Mouse (Mus musculus): Measurements from ENCODE around the gene Cstl1. TPM values are rescaled to one million over a fixed set of nuclear protein-coding genes. Genes with fewer than 3 reads are reported as not detected.

Cstl1 gene
- not detected in 2 replicates for polyA plus RNA-seq (2015; fragmentation: Nextera tagmentation; extraction: Ambion mirVana)

DNA sequence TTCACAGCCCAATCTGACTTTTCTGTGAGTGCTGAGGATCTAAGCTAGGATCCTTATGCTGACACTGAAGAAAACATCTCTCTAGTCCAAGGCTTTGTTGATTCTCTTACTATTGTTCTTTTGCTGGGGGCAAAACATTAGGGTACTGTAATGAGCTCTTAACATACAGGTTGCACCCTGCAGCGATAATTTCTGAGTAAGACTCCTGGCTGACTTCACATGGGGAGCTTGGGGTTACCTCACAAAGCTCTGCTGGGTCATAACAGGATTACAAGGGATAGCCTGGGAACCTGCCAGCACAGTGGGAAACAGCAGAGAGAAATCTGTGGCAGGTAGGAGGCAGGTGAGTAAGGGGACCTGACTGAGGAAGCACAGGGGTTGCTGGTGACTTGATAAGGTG is at the start of gene Cstl1:
TSS of gene Cstl1 (plus strand) at position 301 of the 400 bp plus-strand sequence.
- no peaks in the 10 kb centered on the region for H3K36me3 ChIP-seq
- 83% methylated on average over 1 of the region's 1 CpGs for WGBS
- no peak within 1 kb of the TSS for H3K4me3 ChIP-seq (replicated peaks)
- no peak for ATAC-seq
- H3K27ac ChIP-seq: no peak within 1 kb of the TSS
- H3K27me3 ChIP-seq: no peaks in the 10 kb centered on the region
- H3K9me3 ChIP-seq: no peaks in the 10 kb centered on the region
- no peak within 1 kb of the TSS for H3K4me2 ChIP-seq (replicated peaks)
- H3K9ac ChIP-seq (replicated peaks): no peak within 1 kb of the TSS
- H3K4me1 ChIP-seq (replicated peaks): no peaks in the 10 kb centered on the region

DNA sequence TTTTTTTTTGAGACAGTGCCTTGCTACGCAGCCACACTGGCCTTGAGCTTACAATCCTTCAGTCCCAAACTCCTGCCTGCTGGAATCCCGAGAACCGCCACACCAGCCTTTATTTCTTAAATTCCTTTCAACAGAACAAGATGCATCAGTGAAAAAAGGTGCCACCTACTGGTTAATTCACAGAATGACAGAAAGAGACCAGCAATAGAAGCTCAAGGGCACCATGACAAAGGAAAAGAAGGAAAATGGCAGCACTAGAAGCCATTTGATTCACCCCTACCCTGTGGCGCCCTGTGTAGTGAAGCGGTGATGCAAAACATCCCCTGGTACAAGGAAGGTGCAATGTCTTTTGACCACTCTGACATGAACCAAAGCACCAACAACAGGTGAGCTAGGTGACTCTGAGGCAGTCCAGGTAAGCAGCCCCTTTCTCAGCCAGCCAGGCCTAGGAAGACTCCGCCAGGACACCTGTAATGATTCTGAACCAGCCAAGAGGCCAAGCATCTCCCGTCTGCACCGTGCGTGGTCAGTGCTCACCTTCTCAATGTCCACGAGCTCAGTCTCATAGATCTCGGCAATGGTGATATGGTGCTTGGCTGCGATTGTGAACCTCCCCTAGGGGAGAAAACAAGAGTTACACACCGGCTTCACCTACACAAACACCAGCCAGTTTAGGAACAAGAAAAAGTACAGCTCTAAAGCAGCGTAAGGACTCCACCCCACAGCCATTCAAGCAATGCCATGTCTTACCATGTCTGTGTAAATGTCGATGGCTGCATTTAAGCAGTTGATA is 43.6 kb upstream of the Cstl1 start:
- Histone ChIP-seq H3K4me1 (replicated peaks) (no peaks in the 10 kb centered on the region), H3K27me3 (no peaks in the 10 kb centered on the region), H3K4me3 (replicated peaks) (no peak overlapping the region), H3K4me2 (replicated peaks) (no peak overlapping the region), H3K36me3 (peaks cover 38% of the 10 kb centered on the region), H3K27ac (no peak overlapping the region), H3K9ac (replicated peaks) (no peak overlapping the region), H3K9me3 (no peaks in the 10 kb centered on the region)
- WGBS: 73% methylated on average over 15 of the region's 15 CpGs
- ATAC-seq: peak; percentile 75

DNA sequence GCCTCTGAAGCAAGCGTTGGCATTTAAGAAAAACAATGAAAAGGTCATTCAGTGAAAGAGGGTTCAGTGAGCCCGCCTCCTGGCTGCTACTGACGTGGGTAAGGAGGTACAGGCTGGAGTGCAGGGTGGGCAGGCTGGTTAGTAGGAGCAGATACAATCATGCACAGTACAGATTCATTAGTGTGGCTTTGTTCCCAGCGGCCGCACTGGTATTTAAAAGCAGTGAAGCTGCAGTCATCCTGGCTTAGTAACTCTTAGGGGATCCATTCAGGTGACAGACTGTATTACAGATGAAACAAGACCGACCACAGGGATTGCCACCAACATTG is 43.0 kb upstream of the Cstl1 start:
- no peak overlapping the region for H3K4me3 ChIP-seq (replicated peaks)
- peaks cover 40% of the 10 kb centered on the region for H3K36me3 ChIP-seq
- H3K9me3 ChIP-seq: no peaks in the 10 kb centered on the region
- H3K4me2 ChIP-seq (replicated peaks): no peak overlapping the region
- no peak overlapping the region for H3K9ac ChIP-seq (replicated peaks)
- ATAC-seq: peak; percentile 50; the same call in 1 of the 2 replicates
- H3K4me1 ChIP-seq (replicated peaks): no peaks in the 10 kb centered on the region
- H3K27me3 ChIP-seq: no peaks in the 10 kb centered on the region
- WGBS: 63% methylated on average over 6 of the region's 6 CpGs
- no peak overlapping the region for H3K27ac ChIP-seq

DNA sequence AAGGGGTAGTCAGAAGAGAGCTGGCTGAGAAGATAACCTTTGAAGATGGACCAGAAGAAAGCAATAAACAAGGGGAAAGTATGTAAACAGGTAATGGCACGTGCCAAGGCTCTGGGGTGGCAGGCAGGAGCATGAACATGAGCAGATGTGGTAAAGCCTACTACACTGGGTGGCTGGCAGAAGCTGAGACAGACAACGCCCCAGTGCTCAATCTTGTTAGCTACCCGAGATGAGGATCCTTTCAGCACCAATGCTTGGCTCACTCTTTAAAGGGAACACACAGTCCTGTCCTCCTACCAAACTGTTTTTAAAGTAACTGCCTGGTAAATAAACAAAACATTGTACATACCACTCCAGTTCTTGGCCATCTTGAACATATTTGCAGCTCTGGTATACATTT is 37.8 kb upstream of the Cstl1 start:
- H3K4me2 ChIP-seq (replicated peaks): no peak overlapping the region
- H3K4me1 ChIP-seq (replicated peaks): no peaks in the 10 kb centered on the region
- H3K36me3 ChIP-seq: peaks cover 31% of the 10 kb centered on the region
- no peaks in the 10 kb centered on the region for H3K27me3 ChIP-seq
- no peaks in the 10 kb centered on the region for H3K9me3 ChIP-seq
- H3K4me3 ChIP-seq (replicated peaks): no peak overlapping the region
- no peak overlapping the region for H3K9ac ChIP-seq (replicated peaks)
- no peak for ATAC-seq
- no peak overlapping the region for H3K27ac ChIP-seq
- 89% methylated on average over 3 of the region's 3 CpGs for WGBS

DNA sequence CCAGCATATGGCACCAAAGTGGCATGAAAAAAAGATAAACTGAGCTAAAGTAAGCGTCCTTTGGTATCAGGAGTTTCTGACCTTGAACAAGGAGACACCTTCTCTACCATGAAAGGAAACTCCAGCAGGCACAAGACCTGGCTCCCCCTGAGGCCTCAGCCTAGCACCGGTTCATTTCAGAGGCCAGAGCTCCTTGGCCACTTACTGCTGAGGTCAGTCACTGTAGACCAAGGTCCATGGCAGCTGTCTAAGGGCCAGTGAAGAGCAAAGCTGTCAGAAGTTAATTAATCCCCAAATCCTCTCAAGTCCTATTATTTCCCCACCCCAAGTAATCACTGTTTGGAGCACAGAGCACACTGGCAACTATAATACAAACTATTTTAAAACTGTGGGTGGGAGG is 33.1 kb upstream of the Cstl1 start:
- no peak overlapping the region for H3K27ac ChIP-seq
- peaks cover 4% of the 10 kb centered on the region; the same call in 1 of the 2 replicates for H3K36me3 ChIP-seq
- H3K9me3 ChIP-seq: no peaks in the 10 kb centered on the region
- 43% methylated on average over 2 of the region's 2 CpGs for WGBS
- no peak overlapping the region for H3K9ac ChIP-seq (replicated peaks)
- H3K27me3 ChIP-seq: no peaks in the 10 kb centered on the region
- H3K4me2 ChIP-seq (replicated peaks): no peak overlapping the region
- no peak overlapping the region for H3K4me3 ChIP-seq (replicated peaks)
- H3K4me1 ChIP-seq (replicated peaks): 0 out of 2 replicates have a peak, but pooled peaks cover 2% of the 10 kb centered on the region
- ATAC-seq: no peak

DNA sequence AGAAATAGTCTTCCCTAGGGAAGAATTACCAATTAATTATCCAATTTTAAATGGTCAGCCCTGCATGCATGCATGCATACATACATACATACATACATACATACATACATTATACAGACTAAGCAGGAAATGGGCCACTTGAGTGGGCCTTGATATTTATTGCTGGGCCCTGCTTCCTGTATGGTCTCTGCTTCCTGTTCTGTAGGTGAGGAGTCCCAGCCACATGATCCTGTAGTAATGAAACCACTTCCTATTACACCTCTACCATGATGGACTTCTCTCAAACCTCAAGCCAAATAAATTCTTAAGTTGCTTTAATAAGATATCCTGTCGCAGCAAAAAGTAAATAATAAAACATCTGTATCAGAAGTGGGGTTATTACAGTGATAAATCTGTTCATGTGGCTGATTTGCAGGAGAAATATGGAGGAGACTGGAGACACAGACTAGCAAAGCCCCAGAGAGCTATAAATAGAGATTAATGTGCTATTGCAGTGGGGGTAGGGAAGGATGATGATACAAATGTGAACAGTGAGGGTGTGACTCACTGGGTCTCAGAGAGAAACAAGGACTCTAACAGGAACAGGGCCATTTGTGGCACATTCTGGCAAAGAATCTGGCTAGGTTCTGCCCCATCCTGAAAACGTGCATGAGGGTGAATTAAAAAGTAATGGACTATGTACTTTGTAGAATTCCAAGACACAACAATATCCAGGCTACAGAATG is 30.7 kb upstream of the Cstl1 start:
- no peaks in the 10 kb centered on the region for H3K9me3 ChIP-seq
- no peaks in the 10 kb centered on the region for H3K27me3 ChIP-seq
- H3K4me3 ChIP-seq (replicated peaks): no peak overlapping the region
- ATAC-seq: no peak
- WGBS: 83% methylated on average over 2 of the region's 2 CpGs
- no peaks in the 10 kb centered on the region for H3K36me3 ChIP-seq
- 0 out of 2 replicates have a peak, but pooled peaks cover 2% of the 10 kb centered on the region for H3K4me1 ChIP-seq (replicated peaks)
- H3K9ac ChIP-seq (replicated peaks): no peak overlapping the region
- H3K27ac ChIP-seq: no peak overlapping the region
- H3K4me2 ChIP-seq (replicated peaks): no peak overlapping the region

DNA sequence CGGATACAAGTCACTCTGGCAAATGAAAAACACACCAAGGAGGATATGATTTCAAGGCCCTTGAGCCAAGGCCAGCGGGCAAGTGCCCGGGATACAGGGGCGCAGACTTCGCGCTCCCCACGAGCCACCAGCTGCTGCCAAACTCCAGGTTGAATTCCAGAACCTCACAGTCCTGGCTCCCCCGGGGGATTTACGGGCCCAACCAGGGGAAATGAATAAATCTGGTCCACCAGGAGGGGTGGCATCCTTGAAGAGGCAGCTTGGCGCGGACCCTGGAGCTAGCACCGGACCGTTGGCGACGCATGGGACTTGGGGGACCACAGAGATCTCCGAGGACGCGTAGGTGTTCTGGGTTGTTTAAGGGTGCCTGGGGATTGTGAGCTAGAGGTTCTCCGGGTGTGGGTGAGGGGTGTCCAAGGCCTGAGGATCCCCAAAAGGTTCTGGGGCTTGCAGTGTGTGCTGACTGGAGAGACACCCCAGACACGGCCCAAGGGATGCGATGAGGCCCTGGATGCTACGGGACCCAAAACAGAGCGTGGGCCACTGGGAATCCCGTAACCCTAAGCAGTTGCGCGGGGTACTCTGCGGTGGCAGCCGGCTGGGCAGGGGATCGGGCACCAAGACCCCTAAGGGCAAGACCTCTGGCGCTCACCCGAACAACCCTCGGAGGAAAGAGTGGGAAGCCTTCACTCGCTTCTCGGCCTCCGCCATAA is 18.4 kb upstream of the Cstl1 start:
- Histone ChIP-seq H3K9me3 (no peaks in the 10 kb centered on the region), H3K4me2 (replicated peaks) (peak overlapping the region; percentile 90), H3K4me3 (replicated peaks) (peak overlapping the region; percentile 78), H3K27ac (peak overlapping the region; percentile 67; the same call in 1 of the 2 replicates), H3K9ac (replicated peaks) (peak overlapping the region; percentile 90), H3K36me3 (no peaks in the 10 kb centered on the region), H3K27me3 (no peaks in the 10 kb centered on the region), H3K4me1 (replicated peaks) (peaks cover 21% of the 10 kb centered on the region)
- 2% methylated on average over 35 of the region's 35 CpGs for WGBS
- peak; percentile 88 for ATAC-seq

DNA sequence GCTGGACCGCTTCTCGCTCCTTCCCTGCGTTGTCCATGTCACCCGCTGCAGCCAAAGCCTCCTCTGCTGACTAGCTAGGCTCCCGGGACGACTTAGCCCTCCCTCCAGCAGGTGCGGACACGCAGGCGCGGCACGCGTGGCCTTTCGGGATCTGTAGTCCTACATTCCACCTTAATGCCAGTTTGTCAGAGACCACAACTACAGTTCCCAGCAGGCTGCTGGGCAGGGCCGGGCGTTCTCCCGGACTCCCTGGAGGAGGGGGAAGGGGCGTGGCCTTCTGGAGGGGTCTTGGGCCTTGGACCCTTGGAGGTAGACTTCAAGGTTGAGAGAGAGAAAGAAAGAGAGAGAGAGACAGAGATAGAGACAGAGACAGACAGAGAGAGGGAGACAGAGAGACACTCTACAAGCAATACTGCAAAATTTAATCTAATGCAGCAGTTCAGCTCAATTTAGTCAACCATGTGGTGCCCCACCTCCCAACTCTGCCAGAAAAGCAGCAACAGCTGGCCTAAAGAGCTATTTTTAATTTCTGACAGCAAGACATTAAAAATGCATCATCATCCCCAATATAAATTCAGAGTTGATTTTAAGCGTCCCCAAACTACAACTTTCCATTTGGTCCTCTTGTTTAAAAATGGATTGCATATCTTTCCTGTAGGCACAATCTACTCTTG is 17.7 kb upstream of the Cstl1 start, which contains the start of gene Napb:
TSS of gene Napb (minus strand) at position 141 of the 674 bp plus-strand sequence.
- peak within 1 kb of the TSS; percentile 90 for H3K9ac ChIP-seq (replicated peaks)
- peak within 1 kb of the TSS; percentile 67; the same call in 1 of the 2 replicates for H3K27ac ChIP-seq
- H3K36me3 ChIP-seq: no peaks in the 10 kb centered on the region
- H3K4me2 ChIP-seq (replicated peaks): peak within 1 kb of the TSS; percentile 90
- H3K4me1 ChIP-seq (replicated peaks): peaks cover 21% of the 10 kb centered on the region
- WGBS: 4% methylated on average over 18 of the region's 18 CpGs
- no peaks in the 10 kb centered on the region for H3K27me3 ChIP-seq
- peak within 1 kb of the TSS; percentile 78 for H3K4me3 ChIP-seq (replicated peaks)
- H3K9me3 ChIP-seq: no peaks in the 10 kb centered on the region
- peak; percentile 100 for ATAC-seq

DNA sequence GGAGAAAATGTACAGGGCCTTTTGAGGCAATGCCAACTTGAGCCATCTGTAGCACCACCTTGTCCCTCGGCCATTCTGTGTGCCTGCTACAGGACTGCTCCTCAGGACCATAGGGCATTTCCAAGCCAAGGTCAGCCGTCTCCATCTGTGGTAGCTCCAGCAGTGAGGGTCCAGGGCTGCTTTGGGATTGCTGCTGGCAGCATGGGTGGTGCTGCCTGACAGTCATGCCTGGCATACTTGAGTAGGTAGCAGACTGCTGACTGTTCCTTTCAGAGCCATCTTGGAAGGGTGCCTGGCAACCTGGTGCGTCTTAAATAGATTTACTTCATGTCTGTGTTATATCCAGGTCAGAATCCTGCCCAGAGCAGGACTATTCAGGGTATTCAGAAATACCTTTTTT is 7.2 kb upstream of the Cstl1 start:
- Histone ChIP-seq H3K4me2 (replicated peaks) (no peak overlapping the region), H3K27me3 (no peaks in the 10 kb centered on the region), H3K9me3 (no peaks in the 10 kb centered on the region), H3K4me1 (replicated peaks) (no peaks in the 10 kb centered on the region), H3K9ac (replicated peaks) (no peak overlapping the region), H3K4me3 (replicated peaks) (no peak overlapping the region), H3K36me3 (no peaks in the 10 kb centered on the region), H3K27ac (no peak overlapping the region)
- ATAC-seq: no peak
- 73% methylated on average over 3 of the region's 3 CpGs for WGBS

DNA sequence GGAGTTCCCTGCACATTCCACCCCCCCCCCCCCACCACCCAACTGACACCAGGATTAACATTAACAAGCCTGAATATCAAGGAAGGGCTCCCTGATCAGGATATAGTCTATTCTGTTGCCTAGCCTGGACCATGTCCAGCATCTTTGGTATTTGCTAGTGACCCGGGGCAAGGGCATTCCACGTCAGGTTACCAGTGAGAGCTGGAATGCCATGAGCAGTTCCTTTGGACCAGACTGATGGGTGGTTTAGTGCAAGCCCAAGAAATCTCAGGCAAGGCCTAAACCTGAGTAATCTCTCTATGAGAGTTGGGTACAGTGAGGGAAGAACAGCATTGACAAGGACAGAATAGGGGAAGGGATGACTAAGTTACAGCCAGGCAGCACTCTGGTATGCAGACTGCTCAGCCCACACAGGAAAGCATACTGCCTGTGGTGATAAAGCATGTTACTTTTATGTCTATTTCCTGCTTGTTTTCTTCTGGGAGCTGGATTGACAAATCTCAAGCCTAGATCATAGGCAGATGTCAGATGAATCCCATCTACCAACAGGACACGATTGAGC is 6.2 kb upstream of the Cstl1 start:
- Histone ChIP-seq H3K9me3 (no peaks in the 10 kb centered on the region), H3K27ac (no peak overlapping the region), H3K9ac (replicated peaks) (no peak overlapping the region), H3K4me2 (replicated peaks) (no peak overlapping the region), H3K4me1 (replicated peaks) (no peaks in the 10 kb centered on the region), H3K4me3 (replicated peaks) (no peak overlapping the region), H3K36me3 (no peaks in the 10 kb centered on the region), H3K27me3 (no peaks in the 10 kb centered on the region)
- 87% methylated on average over 3 of the region's 3 CpGs for WGBS
- no peak for ATAC-seq

Data from midbrain, embryonic 13.5 days (tissue).